Comparison of ENCODE assay signal across 9 mouse cellular contexts in genomic region chr5:106758036-106758435, GRCm38 (mm10).
DNase-seq lines count a peak whose midpoint lies in the region; ATAC-seq lines count a peak whose summit lies in the region.
"Had no signal": no experiment of that assay in that cellular context is flagged by ENCODE, and none has a peak within 500 bp of the region (broad histone marks: within the 10 kb centered on the region; RNA-seq: fewer than 3 reads in every experiment).

No protein-coding gene starts in this region.

- peak overlapping the region; percentile 62 for H3K4me2 ChIP-seq in heart, embryonic 12.5 days
- H3K4me2 ChIP-seq in forebrain, embryonic 12.5 days: peak overlapping the region; percentile 60
- peak overlapping the region; percentile 57 for H3K4me2 ChIP-seq in limb, embryonic 13.5 days (replicated peaks)

- WGBS in heart, embryonic 12.5 days: 16% methylated on average over 16 of the region's 16 CpGs
- 5% methylated on average over 14 of the region's 16 CpGs for WGBS in forebrain, embryonic 12.5 days
- WGBS in limb, embryonic 13.5 days: 5% methylated on average over 16 of the region's 16 CpGs

- H3K4me1 ChIP-seq in heart, embryonic 12.5 days (replicated peaks): peaks cover 18% of the 10 kb centered on the region
- H3K4me1 ChIP-seq in forebrain, embryonic 12.5 days: peaks cover 22% of the 10 kb centered on the region
- peaks cover 18% of the 10 kb centered on the region for H3K4me1 ChIP-seq in limb, embryonic 13.5 days

- no peak for DNase-seq in heart, postnatal 36 days
- peak; percentile 82 for DNase-seq in thymus, postnatal 0 days (ENCODE audit: low spot score)
- no peak for DNase-seq in adipocyte (ENCODE audit: low spot score)
- DNase-seq in left cerebral cortex, postnatal 14 days (ENCODE audit: low spot score in 2 of 2): no peak
- DNase-seq: lung, adult 2 months had no signal

- peaks cover 30% of the 10 kb centered on the region for H3K27me3 ChIP-seq in heart, embryonic 12.5 days (replicated peaks)
- H3K27me3 ChIP-seq in forebrain, embryonic 12.5 days: peaks cover 14% of the 10 kb centered on the region
- peaks cover 33% of the 10 kb centered on the region for H3K27me3 ChIP-seq in limb, embryonic 13.5 days

- H3K4me3 ChIP-seq in heart, embryonic 12.5 days: peak overlapping the region; percentile 34; the same call in 1 of the 2 replicates
- 0 out of 2 replicates have a peak overlapping the region, but pooled peaks have one; percentile 26 for H3K4me3 ChIP-seq in forebrain, embryonic 12.5 days (replicated peaks)
- peak overlapping the region; percentile 26; the same call in 1 of the 2 replicates for H3K4me3 ChIP-seq in limb, embryonic 13.5 days

- no peaks in the 10 kb centered on the region for H3K36me3 ChIP-seq in heart, embryonic 12.5 days
- H3K36me3 ChIP-seq in forebrain, embryonic 12.5 days (replicated peaks): no peaks in the 10 kb centered on the region
- no peaks in the 10 kb centered on the region for H3K36me3 ChIP-seq in limb, embryonic 13.5 days

- ATAC-seq in heart, embryonic 12.5 days (ENCODE audit: insufficient number of reproducible peaks, low FRiP score): no peak
- no peak for ATAC-seq in forebrain, embryonic 12.5 days (ENCODE audit: low FRiP score)
- no peak for ATAC-seq in limb, embryonic 13.5 days (ENCODE audit: low FRiP score, low read depth)
- ATAC-seq in granulocyte monocyte progenitor cell, adult 5-6 weeks (replicated peaks; ENCODE audit: poor library complexity, severe bottlenecking): no peak

- intact Hi-C loops in heart, postnatal 36 days (cut with DNase I): no loop called here
- intact Hi-C loops in left cerebral cortex, postnatal 14 days (cut with DNase I): no loop called here

- no peaks in the 10 kb centered on the region for H3K9me3 ChIP-seq in heart, embryonic 12.5 days (replicated peaks)
- no peaks in the 10 kb centered on the region for H3K9me3 ChIP-seq in forebrain, embryonic 12.5 days
- H3K9me3 ChIP-seq in limb, embryonic 13.5 days: no peaks in the 10 kb centered on the region

- no peak overlapping the region for H3K27ac ChIP-seq in heart, embryonic 12.5 days (ENCODE audit: poor library complexity, severe bottlenecking)
- H3K27ac ChIP-seq in forebrain, embryonic 12.5 days: no peak overlapping the region
- H3K27ac ChIP-seq in limb, embryonic 13.5 days: no peak overlapping the region

- no peak overlapping the region for H3K9ac ChIP-seq in heart, embryonic 12.5 days
- no peak overlapping the region for H3K9ac ChIP-seq in forebrain, embryonic 12.5 days
- no peak overlapping the region for H3K9ac ChIP-seq in limb, embryonic 13.5 days
